Mouse (Mus musculus): ENCODE results near the gene Rabac1. TPM values are rescaled to one million over a fixed set of nuclear protein-coding genes. Genes with fewer than 3 reads are reported as not detected.

Gene Rabac1
- polyA plus RNA-seq (2015; fragmentation: Nextera tagmentation; extraction: Ambion mirVana) = 270 and 275 TPM in 2 replicates

- peak within 1 kb of the TSS; percentile 88 for H3K4me3 ChIP-seq (ENCODE audit: low read length)
- peaks cover 8% of the 10 kb centered on the region for H3K36me3 ChIP-seq (ENCODE audit: control insufficient read depth, insufficient read depth)
- H3K9ac ChIP-seq (ENCODE audit: low read length) = peak within 1 kb of the TSS; percentile 92
- peak within 1 kb of the TSS; percentile 76 for H3K4me2 ChIP-seq (ENCODE audit: low read depth, low read length)
- peak; percentile 95 for ATAC-seq (replicated peaks; ENCODE audit: extremely low read depth, insufficient read depth, low FRiP score)
- H3K4me1 ChIP-seq (ENCODE audit: control insufficient read depth, insufficient read depth, low read length) = peaks cover 9% of the 10 kb centered on the region
- under 1% methylated on average over 45 of the region's 45 CpGs for WGBS
- H3K27me3 ChIP-seq (ENCODE audit: control insufficient read depth, insufficient read depth, low read length) = no peaks in the 10 kb centered on the region
- H3K9me3 ChIP-seq (replicated peaks; ENCODE audit: control insufficient read depth, low read length) = no peaks in the 10 kb centered on the region
- peak within 1 kb of the TSS; percentile 92 for H3K27ac ChIP-seq (ENCODE audit: low read length)
Measured at GRCm38 (mm10) chr7:24971972-24972893, at the start of gene Rabac1. Rabac1 (minus strand) TSS chr7:24972754.

DNA sequence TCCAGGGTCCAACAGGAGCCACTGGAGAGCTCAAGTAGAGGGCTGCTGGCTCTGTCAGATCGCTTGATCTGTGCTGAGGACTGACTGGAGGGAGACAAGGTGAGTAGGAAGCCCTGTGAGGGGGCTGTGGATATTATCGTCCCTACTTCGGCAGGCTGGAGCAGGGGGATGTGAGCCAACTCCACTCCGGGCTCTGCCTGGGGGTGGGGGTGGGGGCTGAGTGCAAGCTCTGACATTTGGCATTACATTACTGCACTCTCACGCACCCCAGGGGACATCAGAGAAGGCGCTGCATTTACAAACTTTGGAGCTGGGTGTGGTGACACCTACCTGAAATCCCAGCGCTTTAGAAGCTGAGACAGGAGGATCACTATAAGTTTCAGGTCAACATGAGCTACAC lies 39.0 kb upstream of the Rabac1 start:
- WGBS = 62% methylated on average over 7 of the region's 7 CpGs
- Histone ChIP-seq H3K9me3 (replicated peaks; ENCODE audit: control insufficient read depth, low read length) (no peaks in the 10 kb centered on the region), H3K4me2 (ENCODE audit: low read depth, low read length) (no peak overlapping the region), H3K27ac (ENCODE audit: low read length) (no peak overlapping the region), H3K4me1 (ENCODE audit: control insufficient read depth, insufficient read depth, low read length) (peaks cover 10% of the 10 kb centered on the region), H3K4me3 (ENCODE audit: low read length) (no peak overlapping the region), H3K36me3 (ENCODE audit: control insufficient read depth, insufficient read depth) (peaks cover 8% of the 10 kb centered on the region), H3K27me3 (ENCODE audit: control insufficient read depth, insufficient read depth, low read length) (peaks cover 55% of the 10 kb centered on the region), H3K9ac (ENCODE audit: low read length) (no peak overlapping the region)
- no peak for ATAC-seq (replicated peaks; ENCODE audit: extremely low read depth, insufficient read depth, low FRiP score)

GRCm38 (mm10) chr7:25010090-25010913 lies 37.7 kb upstream of the Rabac1 start:
- no peak overlapping the region for H3K9ac ChIP-seq (ENCODE audit: low read length)
- peak overlapping the region; percentile 65 for H3K4me2 ChIP-seq (ENCODE audit: low read depth, low read length)
- H3K27ac ChIP-seq (ENCODE audit: low read length) = no peak overlapping the region
- no peaks in the 10 kb centered on the region for H3K9me3 ChIP-seq (replicated peaks; ENCODE audit: control insufficient read depth, low read length)
- H3K27me3 ChIP-seq (ENCODE audit: control insufficient read depth, insufficient read depth, low read length) = peaks cover 68% of the 10 kb centered on the region
- H3K4me3 ChIP-seq (ENCODE audit: low read length) = peak overlapping the region; percentile 44
- peaks cover 8% of the 10 kb centered on the region for H3K36me3 ChIP-seq (ENCODE audit: control insufficient read depth, insufficient read depth)
- 2% methylated on average over 97 of the region's 97 CpGs for WGBS
- ATAC-seq (replicated peaks; ENCODE audit: extremely low read depth, insufficient read depth, low FRiP score) = no peak
- H3K4me1 ChIP-seq (ENCODE audit: control insufficient read depth, insufficient read depth, low read length) = peaks cover 14% of the 10 kb centered on the region

- 12% methylated on average over 20 of the region's 20 CpGs for WGBS
- Histone ChIP-seq H3K9ac (ENCODE audit: low read length) (no peak overlapping the region), H3K4me1 (ENCODE audit: control insufficient read depth, insufficient read depth, low read length) (peaks cover 15% of the 10 kb centered on the region), H3K4me2 (ENCODE audit: low read depth, low read length) (peak overlapping the region; percentile 47), H3K27ac (ENCODE audit: low read length) (no peak overlapping the region), H3K36me3 (ENCODE audit: control insufficient read depth, insufficient read depth) (no peaks in the 10 kb centered on the region), H3K9me3 (replicated peaks; ENCODE audit: control insufficient read depth, low read length) (no peaks in the 10 kb centered on the region), H3K27me3 (ENCODE audit: control insufficient read depth, insufficient read depth, low read length) (peaks cover 77% of the 10 kb centered on the region), H3K4me3 (ENCODE audit: low read length) (0 out of 2 replicates have a peak overlapping the region, but pooled peaks have one; percentile 7)
- ATAC-seq (replicated peaks; ENCODE audit: extremely low read depth, insufficient read depth, low FRiP score) = no peak
Measured at GRCm38 (mm10) chr7:25009099-25009700, 36.6 kb upstream of the Rabac1 start.

- ATAC-seq (replicated peaks; ENCODE audit: extremely low read depth, insufficient read depth, low FRiP score) = peak; percentile 32; the same call in 1 of the 2 replicates
- Histone ChIP-seq H3K4me3 (ENCODE audit: low read length) (0 out of 2 replicates have a peak overlapping the region, but pooled peaks have one; percentile 7), H3K4me2 (ENCODE audit: low read depth, low read length) (peak overlapping the region; percentile 47), H3K36me3 (ENCODE audit: control insufficient read depth, insufficient read depth) (no peaks in the 10 kb centered on the region), H3K4me1 (ENCODE audit: control insufficient read depth, insufficient read depth, low read length) (peaks cover 15% of the 10 kb centered on the region), H3K27ac (ENCODE audit: low read length) (no peak overlapping the region), H3K27me3 (ENCODE audit: control insufficient read depth, insufficient read depth, low read length) (peaks cover 82% of the 10 kb centered on the region), H3K9ac (ENCODE audit: low read length) (no peak overlapping the region), H3K9me3 (replicated peaks; ENCODE audit: control insufficient read depth, low read length) (no peaks in the 10 kb centered on the region)
- 2% methylated on average over 17 of the region's 17 CpGs for WGBS
Measured at GRCm38 (mm10) chr7:25008635-25009034, 36.1 kb upstream of the Rabac1 start.

GRCm38 (mm10) chr7:25007609-25008374 lies 35.2 kb upstream of the Rabac1 start:
- Histone ChIP-seq H3K27ac (ENCODE audit: low read length) (no peak overlapping the region), H3K4me1 (ENCODE audit: control insufficient read depth, insufficient read depth, low read length) (peaks cover 15% of the 10 kb centered on the region), H3K9ac (ENCODE audit: low read length) (no peak overlapping the region), H3K4me3 (ENCODE audit: low read length) (no peak overlapping the region), H3K9me3 (replicated peaks; ENCODE audit: control insufficient read depth, low read length) (no peaks in the 10 kb centered on the region), H3K36me3 (ENCODE audit: control insufficient read depth, insufficient read depth) (no peaks in the 10 kb centered on the region), H3K27me3 (ENCODE audit: control insufficient read depth, insufficient read depth, low read length) (peaks cover 85% of the 10 kb centered on the region), H3K4me2 (ENCODE audit: low read depth, low read length) (no peak overlapping the region)
- WGBS = 24% methylated on average over 8 of the region's 8 CpGs
- ATAC-seq (replicated peaks; ENCODE audit: extremely low read depth, insufficient read depth, low FRiP score) = no peak

DNA sequence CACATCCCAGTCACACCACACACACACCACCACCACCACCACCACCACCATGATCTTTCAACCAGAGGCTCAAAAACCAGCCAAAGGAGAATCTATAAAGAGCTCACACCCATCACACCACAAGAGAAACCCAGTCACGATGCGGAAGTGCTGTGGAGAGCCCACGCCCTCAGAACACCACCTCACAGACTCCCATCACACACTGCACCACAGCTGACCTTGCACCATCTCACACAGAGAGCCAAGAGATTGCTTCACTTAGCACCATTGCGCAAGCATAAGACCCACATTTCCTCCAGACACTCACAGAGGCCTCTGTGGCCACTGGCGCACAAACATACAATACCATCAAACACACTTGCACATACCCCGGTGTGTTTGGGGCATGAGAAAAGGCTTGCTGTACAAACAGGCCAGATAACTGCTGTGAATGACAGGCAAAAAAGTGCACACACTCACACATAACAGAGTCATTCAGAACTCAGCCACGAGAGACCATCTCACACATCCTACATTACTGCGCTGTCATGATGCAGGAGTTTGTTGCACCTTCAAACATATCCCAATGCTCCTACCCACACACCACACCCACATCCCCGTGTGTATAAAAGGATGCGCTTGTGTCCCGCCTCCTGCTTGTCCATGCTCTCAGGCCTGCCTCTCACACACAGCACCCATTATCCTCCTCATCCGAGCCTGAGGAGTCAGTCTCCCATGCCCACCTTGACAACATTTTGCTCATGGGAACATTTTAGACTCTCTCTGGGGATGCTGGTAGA lies 34.2 kb upstream of the Rabac1 start:
- no peak overlapping the region for H3K4me3 ChIP-seq (ENCODE audit: low read length)
- no peaks in the 10 kb centered on the region for H3K9me3 ChIP-seq (replicated peaks; ENCODE audit: control insufficient read depth, low read length)
- peaks cover 15% of the 10 kb centered on the region for H3K4me1 ChIP-seq (ENCODE audit: control insufficient read depth, insufficient read depth, low read length)
- no peak overlapping the region for H3K4me2 ChIP-seq (ENCODE audit: low read depth, low read length)
- no peaks in the 10 kb centered on the region for H3K36me3 ChIP-seq (ENCODE audit: control insufficient read depth, insufficient read depth)
- H3K27ac ChIP-seq (ENCODE audit: low read length) = no peak overlapping the region
- H3K9ac ChIP-seq (ENCODE audit: low read length) = no peak overlapping the region
- peaks cover 80% of the 10 kb centered on the region for H3K27me3 ChIP-seq (ENCODE audit: control insufficient read depth, insufficient read depth, low read length)
- no peak for ATAC-seq (replicated peaks; ENCODE audit: extremely low read depth, insufficient read depth, low FRiP score)
- 76% methylated on average over 12 of the region's 12 CpGs for WGBS

DNA sequence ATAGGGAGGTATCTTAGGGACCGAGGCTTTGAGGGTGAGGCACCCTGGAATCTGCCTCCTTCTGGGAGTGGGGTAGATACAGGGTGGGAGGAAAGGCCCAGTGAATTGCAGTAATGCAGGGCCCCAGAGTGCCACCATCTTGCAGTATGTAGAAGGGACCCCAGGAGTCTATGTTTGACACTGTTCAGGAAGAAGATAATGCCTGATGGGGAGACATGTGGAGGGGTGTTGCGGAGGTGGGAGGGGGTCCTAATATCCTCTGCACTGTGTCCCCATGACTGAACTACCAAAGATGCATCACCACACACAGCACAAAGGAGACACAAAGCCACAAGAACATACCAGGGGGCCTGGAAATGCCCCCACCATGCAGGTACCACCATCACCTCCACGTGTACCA lies 33.6 kb upstream of the Rabac1 start:
- Histone ChIP-seq H3K4me3 (ENCODE audit: low read length) (no peak overlapping the region; the same call in 1 of the 2 replicates), H3K36me3 (ENCODE audit: control insufficient read depth, insufficient read depth) (no peaks in the 10 kb centered on the region), H3K9ac (ENCODE audit: low read length) (no peak overlapping the region), H3K27ac (ENCODE audit: low read length) (no peak overlapping the region), H3K4me2 (ENCODE audit: low read depth, low read length) (no peak overlapping the region), H3K9me3 (replicated peaks; ENCODE audit: control insufficient read depth, low read length) (no peaks in the 10 kb centered on the region), H3K27me3 (ENCODE audit: control insufficient read depth, insufficient read depth, low read length) (peaks cover 74% of the 10 kb centered on the region), H3K4me1 (ENCODE audit: control insufficient read depth, insufficient read depth, low read length) (peaks cover 15% of the 10 kb centered on the region)
- ATAC-seq (replicated peaks; ENCODE audit: extremely low read depth, insufficient read depth, low FRiP score) = no peak
- 58% methylated on average over 3 of the region's 3 CpGs for WGBS

All from heart, embryonic 16.5 days (tissue).